Mouse (Mus musculus) heart, embryonic 16.5 days (tissue): ENCODE measurements around the gene Fyn. TPM values are rescaled to one million over a fixed set of nuclear protein-coding genes. Genes with fewer than 3 reads are reported as not detected.

Source experiments
- ATAC-seq: fragments of 200-750 bp; cut with Nextera tagmentation; replicated peaks from 2 replicates; pipeline ENCODE4 v1.8.0; 2017; ENCODE audit warnings: moderate number of reproducible peaks; ENCODE audit not compliant: insufficient read depth, low FRiP score; ENCODE audit errors: extremely low read depth
- H3K27ac ChIP-seq: fragments of 300-500 bp; sonication (generic); 2 replicates; pipeline ENCODE4 v1.5.1; 2014; ENCODE audit warnings: mild to moderate bottlenecking, low read length, control low read depth, moderate library complexity
- H3K27me3 ChIP-seq: fragments of 300-500 bp; sonication (generic); 2 replicates; pipeline ENCODE4 v1.6.1; 2014; ENCODE audit warnings: low read length, mixed read lengths; ENCODE audit not compliant: control insufficient read depth, insufficient read depth
- H3K36me3 ChIP-seq: fragments of 300-500 bp; sonication (generic); 2 replicates; pipeline ENCODE4 v1.6.1; 2014; ENCODE audit not compliant: control insufficient read depth, insufficient read depth
- H3K4me1 ChIP-seq: fragments of 300-500 bp; sonication (generic); 2 replicates; pipeline ENCODE4 v1.6.1; 2014; ENCODE audit warnings: low read length, mixed read lengths; ENCODE audit not compliant: control insufficient read depth, insufficient read depth
- H3K4me2 ChIP-seq: fragments of 300-500 bp; sonication (generic); 2 replicates; pipeline ENCODE4 v1.6.1; 2014; ENCODE audit warnings: low read depth, mild to moderate bottlenecking, control low read depth, low read length
- H3K4me3 ChIP-seq: fragments of 300-500 bp; sonication (generic); 2 replicates; pipeline ENCODE4 v1.5.1; 2014; ENCODE audit warnings: mild to moderate bottlenecking, control low read depth, low read length
- H3K9ac ChIP-seq: fragments of 300-500 bp; sonication (generic); 2 replicates; pipeline ENCODE4 v1.6.1; 2014; ENCODE audit warnings: low read length, control low read depth
- H3K9me3 ChIP-seq: fragments of 300-500 bp; sonication (generic); replicated peaks from 2 replicates; pipeline ENCODE4 v1.6.1; 2016; ENCODE audit warnings: low read length; ENCODE audit not compliant: control insufficient read depth
- WGBS: fragments of 180-500 bp; shearing (Covaris S2); extraction: QIAGEN DNeasy Blood & Tissue Kit; methylation state at CpG from one replicate; pipeline ENCODE4 v1.1.7; 2014; 5-methylcytosine and 5-hydroxymethylcytosine counted together
- polyA plus RNA-seq: library from polyadenylated mRNA; unstranded; fragments of >200 nt; fragmentation: Nextera tagmentation; extraction: Ambion mirVana; gene quantifications from 2 replicates; pipeline ENCODE4 v1.2.1, GENCODE M21; 2015

Gene Fyn
- polyA plus RNA-seq, 1 experiment from 2014 or later = 15.0 TPM

GRCm38 (mm10) chr10:39540995-39541394, 172.3 kb downstream of the Fyn start:
- 52% methylated on average over 7 of the region's 7 CpGs for WGBS
- Histone ChIP-seq H3K4me2 (no peak overlapping the region), H3K36me3 (peaks cover 3% of the 10 kb centered on the region; the same call in 1 of the 2 replicates), H3K27ac (no peak overlapping the region), H3K9ac (no peak overlapping the region), H3K4me3 (no peak overlapping the region), H3K9me3 (no peaks in the 10 kb centered on the region), H3K4me1 (peaks cover 26% of the 10 kb centered on the region), H3K27me3 (no peaks in the 10 kb centered on the region)
- ATAC-seq = no peak

GRCm38 (mm10) chr10:39541451-39541874, 172.8 kb downstream of the Fyn start:
- Histone ChIP-seq H3K27ac (no peak overlapping the region), H3K9ac (no peak overlapping the region), H3K4me3 (no peak overlapping the region), H3K4me2 (no peak overlapping the region), H3K27me3 (no peaks in the 10 kb centered on the region), H3K36me3 (peaks cover 3% of the 10 kb centered on the region; the same call in 1 of the 2 replicates), H3K4me1 (peaks cover 24% of the 10 kb centered on the region), H3K9me3 (no peaks in the 10 kb centered on the region)
- 53% methylated on average over 6 of the region's 6 CpGs for WGBS
- ATAC-seq = no peak

GRCm38 (mm10) chr10:39541951-39542521, 173.4 kb downstream of the Fyn start:
- H3K4me1 ChIP-seq = peaks cover 24% of the 10 kb centered on the region
- no peaks in the 10 kb centered on the region for H3K9me3 ChIP-seq
- no peaks in the 10 kb centered on the region for H3K27me3 ChIP-seq
- no peak overlapping the region for H3K4me2 ChIP-seq
- H3K4me3 ChIP-seq = no peak overlapping the region
- peak overlapping the region; percentile 45 for H3K27ac ChIP-seq
- H3K36me3 ChIP-seq = peaks cover 3% of the 10 kb centered on the region; the same call in 1 of the 2 replicates
- no peak for ATAC-seq
- H3K9ac ChIP-seq = no peak overlapping the region
- WGBS = 39% methylated on average over 7 of the region's 7 CpGs

GRCm38 (mm10) chr10:39542535-39543257, 174.0 kb downstream of the Fyn start:
- WGBS = 66% methylated on average over 15 of the region's 15 CpGs
- H3K9me3 ChIP-seq = no peaks in the 10 kb centered on the region
- H3K27ac ChIP-seq = peak overlapping the region; percentile 45
- H3K4me2 ChIP-seq = no peak overlapping the region
- H3K27me3 ChIP-seq = no peaks in the 10 kb centered on the region
- no peak overlapping the region for H3K9ac ChIP-seq
- ATAC-seq = no peak
- no peak overlapping the region for H3K4me3 ChIP-seq
- H3K36me3 ChIP-seq = peaks cover 3% of the 10 kb centered on the region; the same call in 1 of the 2 replicates
- H3K4me1 ChIP-seq = peaks cover 24% of the 10 kb centered on the region

DNA sequence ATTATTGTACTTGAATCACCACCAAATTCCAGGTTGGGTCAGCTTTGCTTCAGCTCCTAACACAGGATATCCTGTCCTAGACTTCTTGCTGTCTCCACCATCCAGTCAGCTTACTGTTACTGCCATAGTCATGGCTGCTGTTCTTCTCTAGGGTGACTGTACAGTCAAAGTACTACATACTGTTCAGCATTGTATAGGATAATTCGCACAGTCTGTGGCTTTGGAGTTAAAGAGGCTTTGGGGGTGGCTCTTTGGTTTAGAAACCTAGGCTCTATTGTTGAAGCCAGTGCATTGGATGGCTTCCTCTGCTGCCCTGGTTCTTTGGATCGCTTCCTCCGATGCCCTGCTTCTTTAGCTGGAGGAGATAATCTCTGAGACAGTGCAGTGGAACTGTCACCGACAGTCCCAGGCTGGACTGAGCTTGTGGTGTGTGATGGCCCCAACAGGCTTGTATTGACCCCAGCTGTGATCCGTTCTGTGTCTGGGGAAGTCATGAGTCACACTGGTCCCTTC, 174.7 kb downstream of the Fyn start:
- Histone ChIP-seq H3K4me1 (peaks cover 24% of the 10 kb centered on the region), H3K36me3 (peaks cover 3% of the 10 kb centered on the region; the same call in 1 of the 2 replicates), H3K4me2 (no peak overlapping the region), H3K9me3 (no peaks in the 10 kb centered on the region), H3K9ac (no peak overlapping the region), H3K27ac (peak overlapping the region; percentile 9), H3K27me3 (no peaks in the 10 kb centered on the region), H3K4me3 (no peak overlapping the region)
- ATAC-seq = no peak
- 60% methylated on average over 5 of the region's 5 CpGs for WGBS

DNA sequence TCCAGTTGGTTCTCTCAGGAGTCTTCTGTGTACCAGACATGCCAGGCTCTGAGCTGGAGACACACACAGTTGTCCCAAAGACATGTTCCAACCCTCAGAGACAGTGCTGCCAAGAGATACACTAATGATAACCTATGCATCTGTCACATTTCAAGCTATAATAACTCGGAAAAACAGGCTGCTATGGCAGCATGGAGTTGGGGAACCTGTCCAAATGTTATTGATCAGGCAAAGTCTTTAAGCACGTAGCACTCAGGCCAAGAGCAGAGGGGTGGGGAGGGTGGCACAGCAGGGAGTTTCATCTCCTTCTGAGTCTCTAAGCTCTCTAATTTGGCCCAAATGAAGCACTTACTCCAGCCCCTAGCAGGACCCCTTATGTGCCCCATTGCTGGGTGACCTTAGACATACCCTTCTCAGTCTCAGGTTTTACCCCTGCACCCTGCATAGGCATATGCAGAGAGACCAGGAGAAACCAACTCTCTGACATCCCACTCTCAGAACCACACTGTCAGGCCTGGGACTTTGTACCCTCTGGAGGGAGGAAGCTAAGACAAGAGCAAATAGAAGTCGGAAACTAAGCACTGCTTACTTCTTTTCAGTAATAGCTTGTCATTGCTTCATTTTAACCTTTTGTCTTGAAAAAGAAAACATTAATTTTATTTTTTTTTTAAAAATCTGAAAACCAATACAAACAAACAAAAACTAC, 178.9 kb downstream of the Fyn start:
- Histone ChIP-seq H3K36me3 (peaks cover 3% of the 10 kb centered on the region; the same call in 1 of the 2 replicates), H3K9me3 (no peaks in the 10 kb centered on the region), H3K4me2 (no peak overlapping the region), H3K9ac (no peak overlapping the region), H3K4me3 (no peak overlapping the region), H3K4me1 (peaks cover 15% of the 10 kb centered on the region), H3K27ac (no peak overlapping the region), H3K27me3 (no peaks in the 10 kb centered on the region)
- no peak for ATAC-seq
- 79% methylated on average over 3 of the region's 3 CpGs for WGBS

GRCm38 (mm10) chr10:39550791-39551190, 182.1 kb downstream of the Fyn start:
- no peak for ATAC-seq
- Histone ChIP-seq H3K4me1 (peaks cover 19% of the 10 kb centered on the region), H3K36me3 (no peaks in the 10 kb centered on the region), H3K27me3 (no peaks in the 10 kb centered on the region), H3K9me3 (no peaks in the 10 kb centered on the region), H3K4me2 (no peak overlapping the region), H3K27ac (no peak overlapping the region), H3K4me3 (no peak overlapping the region), H3K9ac (no peak overlapping the region)
- 87% methylated on average over 2 of the region's 2 CpGs for WGBS

DNA sequence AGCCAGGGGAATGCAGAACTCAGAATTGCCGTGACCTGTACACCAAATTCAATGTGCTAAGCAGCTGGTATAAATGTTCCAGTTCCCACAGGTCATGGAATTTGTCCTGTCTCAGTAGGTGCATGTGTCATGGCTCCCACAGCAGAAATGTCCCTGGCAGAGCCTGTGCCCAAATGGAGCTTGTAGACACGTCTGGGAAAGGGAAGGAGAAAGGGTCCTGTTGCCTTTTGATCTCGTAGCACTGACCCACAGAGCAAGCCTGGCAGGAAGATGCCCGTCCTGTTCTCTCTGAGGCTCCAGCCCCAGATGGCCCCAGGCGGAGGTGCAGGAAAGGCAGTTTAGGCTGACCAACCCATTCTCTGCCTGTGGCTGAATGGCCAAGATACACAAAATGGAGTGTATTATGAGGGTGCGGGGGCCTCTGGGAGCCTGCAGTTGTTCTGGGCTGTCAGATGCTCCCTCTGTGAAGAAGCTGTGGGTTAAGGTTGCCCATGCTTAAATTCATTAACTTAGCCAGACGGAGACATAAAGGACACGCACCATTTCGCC, 183.1 kb downstream of the Fyn start:
- no peak for ATAC-seq
- H3K4me3 ChIP-seq = no peak overlapping the region
- H3K27ac ChIP-seq = no peak overlapping the region
- H3K9me3 ChIP-seq = no peaks in the 10 kb centered on the region
- no peaks in the 10 kb centered on the region for H3K27me3 ChIP-seq
- no peak overlapping the region for H3K4me2 ChIP-seq
- WGBS = 75% methylated on average over 9 of the region's 9 CpGs
- H3K4me1 ChIP-seq = peaks cover 25% of the 10 kb centered on the region
- no peaks in the 10 kb centered on the region for H3K36me3 ChIP-seq
- no peak overlapping the region; the same call in 1 of the 2 replicates for H3K9ac ChIP-seq
